Mouse (Mus musculus) gastrocnemius, postnatal 25 days (tissue): ENCODE measurements around the gene Ppp1r27. TPM values are rescaled to one million over a fixed set of nuclear protein-coding genes. Genes with fewer than 3 reads are reported as not detected.
A peak's percentile ranks its signal among the peaks of the same experiment; 100 is the strongest.
"Not testable (repeated sequence)": the region's sequence is repeated elsewhere in the genome, so short reads cannot be mapped to it uniquely, and the experiment has no call there.

Source experiments
- DNase-seq: peaks from one replicate; pipeline ENCODE4 v3.0.0; 2022
- total RNA-seq, 2 experiments: library from RNA; stranded (reverse); gene quantifications; 1 replicate in 1 of 2; 2 replicates in 1 of 2; pipeline ENCODE4 v1.2.3; 2021

Ppp1r27 gene
- total RNA-seq, 2 experiments from 2014 or later, result 92.3 to 377 TPM

DNA sequence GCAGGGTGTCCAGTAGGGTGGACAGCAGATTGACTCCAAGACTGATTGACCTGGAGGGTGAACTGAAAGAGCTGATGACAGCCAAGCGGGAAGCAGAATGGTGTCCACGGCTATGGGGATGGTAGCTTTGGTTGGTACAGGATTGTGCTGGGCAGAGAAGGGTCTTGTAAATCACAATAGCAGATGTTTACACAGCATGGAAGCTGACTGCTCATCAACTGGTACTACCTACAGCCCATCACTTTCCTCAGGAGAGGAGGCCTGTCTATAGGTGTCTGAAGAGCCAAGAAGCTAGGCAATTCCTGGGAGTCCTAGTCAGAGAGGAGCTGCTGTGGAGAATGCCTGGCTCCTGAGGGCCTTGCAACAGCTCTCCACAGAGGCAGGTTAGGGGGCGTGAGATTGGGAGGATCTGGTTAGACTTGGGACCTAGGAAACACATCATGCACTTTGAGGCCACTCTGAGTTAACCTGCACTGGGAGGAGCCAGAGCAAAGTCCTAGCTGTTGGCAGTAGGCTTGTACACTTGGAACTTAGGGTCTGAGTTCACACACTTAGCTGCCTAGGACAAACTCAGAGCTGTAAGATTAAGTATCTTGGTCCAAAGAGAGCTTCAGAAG is 25.5 kb upstream of the Ppp1r27 start:
- DNase-seq, result no peak

DNA sequence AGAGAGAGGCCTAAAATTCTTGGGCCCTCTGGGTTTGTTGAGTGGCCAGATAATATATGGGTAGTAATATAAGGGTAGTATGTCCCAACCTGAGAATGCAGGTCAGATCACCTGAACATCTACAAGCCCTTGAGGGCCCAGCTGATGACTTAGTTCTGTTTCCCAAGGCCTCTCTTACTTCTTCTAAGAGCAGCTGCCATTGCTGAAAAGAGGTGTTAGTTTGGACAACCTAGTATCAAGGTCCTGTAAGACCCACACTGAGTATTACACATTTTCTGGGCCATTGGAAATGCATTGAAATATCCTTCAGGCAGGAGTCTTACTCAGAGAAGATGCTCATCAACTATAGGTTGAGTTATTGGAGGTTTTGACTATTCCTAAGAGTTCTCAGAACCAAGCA is 25.0 kb upstream of the Ppp1r27 start:
- no peak for DNase-seq

DNA sequence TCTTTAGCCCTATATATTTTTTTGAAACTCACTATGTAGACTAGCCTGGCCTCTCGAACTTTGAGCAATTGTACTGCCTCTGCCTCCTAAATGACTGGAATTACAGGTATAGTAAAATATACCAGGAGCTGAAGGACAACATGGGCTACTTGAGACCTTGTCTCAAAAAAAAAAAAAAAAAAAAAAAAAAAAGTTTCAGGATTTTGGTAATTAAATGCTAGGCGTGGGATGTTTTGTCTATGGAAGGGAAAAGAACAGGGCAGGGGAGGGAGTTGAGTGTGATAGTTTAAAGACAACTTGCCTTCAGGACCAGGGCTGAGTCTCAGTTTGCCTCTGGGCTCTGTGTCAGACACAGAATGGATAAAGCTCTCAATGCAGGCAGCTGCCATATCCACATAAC is 24.1 kb upstream of the Ppp1r27 start:
- DNase-seq, result no peak

DNA sequence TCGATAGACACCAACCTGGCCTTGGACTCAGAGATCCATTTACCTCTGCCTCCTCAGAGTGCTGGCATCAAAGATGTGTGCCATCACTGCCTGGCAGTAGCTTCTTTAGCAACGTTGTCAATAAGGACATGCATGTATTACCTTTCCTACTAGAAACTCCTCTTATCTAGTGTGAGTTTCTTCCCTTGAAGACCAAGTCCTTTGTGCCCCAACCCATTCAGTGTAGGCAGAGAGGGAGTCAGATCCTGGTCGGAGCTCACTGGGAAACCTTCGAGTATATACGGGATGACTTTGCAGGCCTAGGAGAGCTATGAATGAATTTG is 23.3 kb upstream of the Ppp1r27 start:
- DNase-seq, result no peak

DNA sequence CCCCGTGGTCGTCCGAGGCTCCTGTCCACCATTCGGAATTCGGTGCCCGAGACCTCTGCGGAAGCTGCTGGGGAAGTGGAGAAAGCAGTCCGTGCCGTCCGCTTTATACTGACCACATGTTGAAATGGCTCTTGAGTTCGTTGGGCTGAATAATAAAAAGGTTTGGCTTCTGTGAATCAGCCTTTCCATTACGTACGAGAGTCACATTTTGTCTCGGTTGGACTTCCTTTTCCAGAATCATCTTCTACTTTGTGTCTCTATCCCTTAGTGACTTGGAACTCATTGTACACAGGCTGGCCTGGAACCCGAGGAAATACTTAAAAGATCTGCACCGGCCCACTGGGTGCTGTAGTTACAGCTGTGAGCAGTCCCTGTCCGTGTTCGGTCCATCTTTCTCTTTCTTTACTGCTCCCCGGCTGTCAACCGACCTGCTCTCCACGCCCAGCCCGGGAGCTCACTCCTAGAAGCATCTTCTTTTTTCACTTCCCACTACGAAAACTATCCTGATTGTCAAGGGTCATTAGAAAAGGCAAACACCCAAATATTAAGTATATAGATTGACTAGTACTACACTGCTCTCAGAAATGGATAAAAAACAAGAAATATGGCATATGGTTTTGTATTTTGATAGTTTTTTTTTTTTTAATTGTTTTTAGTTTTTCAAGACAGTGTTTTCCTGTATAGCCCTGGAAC is 22.8 kb upstream of the Ppp1r27 start:
- DNase-seq, result no peak

DNA sequence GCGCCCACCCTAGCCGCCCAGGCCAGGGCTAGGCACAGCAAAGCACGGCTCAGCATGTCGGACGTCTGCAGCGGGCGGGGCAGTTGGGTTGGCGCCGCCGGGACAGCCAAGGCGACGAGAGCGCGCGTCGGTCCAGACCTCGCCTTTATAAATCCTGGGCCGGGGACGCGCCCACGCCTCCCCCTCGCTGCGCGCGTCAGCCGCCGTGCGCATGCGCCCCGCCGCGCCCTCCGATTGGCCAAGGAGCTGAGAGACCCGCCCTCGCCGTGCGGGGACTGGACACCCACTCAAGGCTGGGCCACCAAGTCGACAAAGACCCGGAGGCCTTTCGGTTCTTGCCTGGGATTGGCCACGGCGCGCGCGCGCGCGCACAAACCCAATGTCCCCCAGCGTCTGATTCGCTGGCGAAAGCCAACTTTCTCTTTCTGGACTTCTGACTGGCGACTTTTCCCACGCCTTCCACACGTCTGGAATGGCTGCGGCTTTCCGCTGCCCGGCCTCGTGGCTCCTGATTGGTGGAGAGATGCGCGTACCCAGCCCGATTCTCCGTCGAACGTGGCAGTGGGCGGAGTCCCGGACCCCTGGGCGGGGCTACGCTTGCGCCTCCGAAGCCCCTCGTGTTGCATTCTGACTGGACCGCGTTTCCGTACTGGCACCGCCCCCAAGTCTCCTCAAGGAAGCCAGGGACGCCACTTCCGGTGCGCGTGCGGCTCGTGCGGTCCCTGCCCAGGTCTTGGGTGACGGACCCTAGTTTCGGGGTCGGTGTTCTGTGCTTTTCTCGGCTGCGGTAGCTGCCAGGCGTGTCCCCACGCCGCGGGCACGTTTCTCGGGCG is 22.0 kb upstream of the Ppp1r27 start, which contains the start of gene P4hb:
Gene P4hb (minus strand): TSS at position 502 of the 833 bp plus-strand sequence.
- DNase-seq, result peak; percentile 100

DNA sequence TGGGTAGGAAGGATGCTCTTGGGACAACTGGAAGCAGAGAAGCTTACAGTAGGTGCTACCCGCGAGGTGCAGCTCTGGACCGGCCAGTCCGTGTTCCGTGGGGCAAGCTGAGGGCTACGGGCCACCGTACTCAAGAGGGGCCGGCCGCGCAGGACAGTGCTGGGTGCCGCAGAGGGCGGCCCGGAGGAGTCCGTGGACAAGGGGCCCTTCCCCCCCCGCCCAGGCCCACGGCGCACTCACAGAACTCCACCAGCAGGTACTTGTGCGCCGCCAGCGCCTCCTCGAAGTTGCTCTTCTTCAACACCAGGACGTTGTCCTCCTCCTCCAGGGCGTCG is 21.5 kb upstream of the Ppp1r27 start:
- no peak for DNase-seq

DNA sequence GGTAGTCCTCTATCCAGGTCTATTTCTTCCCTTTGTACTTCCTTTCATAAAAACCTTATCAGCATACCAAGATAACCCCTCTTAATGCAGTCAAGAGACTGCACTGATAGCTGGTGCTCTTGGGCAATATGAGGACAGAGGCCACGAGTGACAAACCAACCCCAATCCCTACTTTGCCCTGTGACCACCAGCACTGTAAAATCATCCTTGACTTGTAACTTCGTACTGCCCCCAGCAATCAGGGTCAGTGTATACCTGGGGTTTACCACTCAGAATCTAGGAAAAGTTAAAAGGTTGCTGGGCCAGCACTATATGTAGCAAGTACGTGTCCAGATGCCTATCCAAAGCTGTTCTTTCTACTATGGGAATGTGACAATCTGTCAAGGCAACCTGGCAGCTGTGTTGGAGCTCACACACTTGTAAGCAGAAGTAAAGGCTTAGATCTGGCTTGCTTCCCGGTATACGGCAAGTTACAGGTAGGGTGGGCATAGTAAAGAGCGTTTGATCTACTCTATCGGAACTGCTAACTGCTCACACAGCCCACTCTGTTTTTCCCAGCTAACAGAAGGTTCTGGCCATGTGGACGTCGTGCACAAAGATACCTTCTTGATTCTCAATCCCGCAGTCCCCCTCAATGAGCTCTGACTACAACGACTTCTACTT is 21.0 kb upstream of the Ppp1r27 start:
- DNase-seq, result no peak

DNA sequence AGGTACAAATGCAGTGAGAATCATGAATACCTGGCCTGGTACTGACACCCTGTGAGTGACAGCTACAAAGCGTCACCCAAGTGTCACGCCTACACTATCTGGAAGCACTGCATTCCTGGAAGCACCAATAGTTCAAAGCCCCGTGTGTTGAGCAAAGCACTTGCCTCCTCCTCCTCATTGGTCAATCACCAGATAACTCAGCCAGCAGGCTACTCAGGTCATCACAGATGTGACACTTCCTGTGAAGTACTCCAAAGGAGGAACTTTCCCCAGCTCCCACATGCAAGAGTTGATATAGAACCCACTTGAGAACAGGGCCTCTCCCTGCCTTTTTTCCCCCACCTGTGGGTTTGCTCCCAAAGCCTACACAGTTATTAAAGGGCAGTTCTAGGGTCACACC is 20.2 kb upstream of the Ppp1r27 start:
- DNase-seq, result no peak

DNA sequence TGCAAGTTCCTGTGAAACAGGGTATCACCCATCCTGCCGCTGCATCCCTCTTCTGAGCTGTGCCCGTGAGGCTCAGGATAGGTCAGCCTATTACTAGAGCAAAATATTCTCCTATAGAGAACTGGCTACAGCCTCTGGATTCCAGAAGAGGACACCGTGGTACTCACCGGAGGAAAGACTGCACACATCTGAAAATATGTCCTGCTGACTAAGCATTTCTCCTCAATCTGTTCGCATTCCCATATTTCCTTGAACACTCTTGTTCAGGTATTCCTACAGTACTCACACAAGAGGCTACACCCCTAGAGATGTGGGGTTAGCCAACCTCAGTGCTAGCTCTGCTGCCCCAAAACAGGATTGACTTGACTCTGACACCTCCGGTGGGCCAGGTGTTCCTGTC is 17.4 kb upstream of the Ppp1r27 start:
- no peak for DNase-seq

DNA sequence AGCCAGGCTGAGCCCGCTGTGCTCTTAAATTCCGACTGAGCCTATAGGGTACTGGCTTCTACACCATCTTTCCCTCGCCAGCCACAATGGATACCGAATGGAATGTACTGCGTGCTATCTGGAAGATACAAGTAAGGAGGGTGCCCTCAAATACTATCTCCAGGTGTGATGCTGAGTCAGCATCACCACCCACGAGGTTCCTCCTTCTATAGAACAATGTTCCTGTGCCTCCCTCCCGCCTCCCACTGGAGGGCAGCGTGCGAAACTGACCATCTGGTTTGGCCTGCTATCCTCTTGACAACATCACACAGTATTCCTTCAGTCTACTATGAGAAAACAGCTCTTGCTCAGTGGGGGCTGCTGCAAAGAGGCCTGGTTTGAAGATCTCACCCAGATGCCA is 14.2 kb upstream of the Ppp1r27 start:
- DNase-seq, result no peak

DNA sequence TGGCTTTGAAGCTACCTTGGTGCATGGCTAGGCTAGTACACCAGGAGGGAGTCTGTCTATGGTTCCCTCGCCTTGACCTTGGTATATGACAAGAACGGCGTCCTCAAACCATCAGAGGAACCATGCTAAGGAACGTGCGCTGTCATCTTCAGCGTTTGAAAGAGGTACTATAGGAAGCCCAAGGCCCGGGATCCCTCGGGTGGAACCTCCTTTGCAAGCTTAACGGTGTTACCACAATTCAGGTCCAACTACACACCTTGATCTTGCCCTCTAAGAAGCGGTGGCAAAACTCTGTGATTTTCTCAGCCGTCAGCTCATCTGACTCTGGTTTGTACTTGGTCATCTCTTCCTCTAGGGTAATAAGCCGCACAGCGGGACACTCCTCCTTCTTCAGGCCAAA is 12.0 kb upstream of the Ppp1r27 start:
- no peak for DNase-seq

DNA sequence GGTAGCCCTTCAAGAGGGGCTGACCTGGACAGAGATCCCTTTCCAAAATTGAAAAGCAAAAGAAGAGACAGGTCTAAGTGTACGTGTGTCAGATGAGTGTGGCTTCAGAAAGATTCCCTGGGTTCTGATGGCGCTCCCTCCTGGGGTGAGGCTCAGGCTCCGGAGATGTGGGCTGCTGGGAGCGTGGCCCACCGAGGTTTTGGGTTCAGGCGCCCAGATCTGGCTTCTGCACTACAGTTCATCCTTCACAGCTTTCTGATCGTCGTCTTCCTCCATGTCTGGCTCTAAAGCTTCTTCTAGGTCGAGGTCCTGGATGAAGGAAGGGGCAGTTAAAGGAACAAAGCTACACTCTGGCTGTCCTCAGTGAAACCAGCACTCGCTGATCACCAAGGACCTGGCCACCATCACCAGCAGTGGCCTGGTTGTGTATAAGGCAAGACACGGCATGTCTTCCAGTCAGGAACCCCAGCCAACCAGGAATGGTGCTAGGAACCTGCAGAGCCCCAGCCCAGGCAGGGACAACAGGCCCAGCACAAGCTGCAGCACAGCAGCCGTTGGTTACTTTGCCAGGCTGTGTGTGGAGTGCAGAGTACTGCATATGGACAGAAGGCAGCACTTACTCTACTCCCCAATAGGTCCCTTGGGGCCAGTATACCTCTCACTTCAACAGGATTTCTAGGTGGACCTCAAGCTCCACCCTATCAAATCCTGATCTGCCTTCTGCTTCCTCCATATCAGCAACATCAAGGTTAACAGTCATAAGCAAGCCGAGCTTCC is 10.2 kb upstream of the Ppp1r27 start:
- no peak for DNase-seq

DNA sequence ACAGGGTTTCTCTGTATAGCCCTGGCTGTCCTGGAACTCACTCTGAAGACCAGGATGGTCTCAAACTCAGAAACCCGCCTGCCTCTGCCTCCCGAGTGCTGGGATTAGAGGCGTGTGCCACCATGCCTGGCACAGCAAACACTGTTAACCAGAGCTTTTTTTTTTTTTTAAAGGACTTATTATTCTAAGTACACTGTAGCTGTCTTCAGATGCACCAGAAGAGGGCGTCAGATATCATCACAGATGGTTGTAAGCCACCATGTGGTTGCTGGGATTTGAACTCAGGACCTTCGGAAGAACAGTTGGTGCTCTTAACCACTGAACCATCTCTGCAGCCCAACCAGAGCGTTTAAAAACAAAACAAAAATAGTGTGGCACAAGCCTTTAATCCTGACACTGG is 7.9 kb upstream of the Ppp1r27 start:
- not testable (repeated sequence) for DNase-seq

DNA sequence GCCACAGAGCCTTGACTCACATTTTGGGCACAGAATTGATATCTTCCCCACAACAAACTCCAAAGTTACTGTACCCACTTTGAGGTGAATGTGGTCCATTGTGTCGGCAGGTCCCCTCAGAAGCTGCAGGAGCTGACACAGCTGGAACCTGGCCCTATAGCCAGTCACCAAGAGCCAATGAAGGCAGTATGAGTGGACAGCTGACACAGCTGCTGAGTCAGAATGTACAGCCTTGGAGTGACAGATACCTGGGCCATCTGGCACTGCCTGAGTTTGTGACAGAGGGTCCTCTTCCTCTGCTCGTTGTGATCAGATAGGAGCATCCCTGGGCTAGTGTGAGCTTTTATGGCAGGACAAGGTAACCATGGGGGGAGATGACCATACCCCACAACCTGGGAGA is 4.3 kb upstream of the Ppp1r27 start:
- DNase-seq, result no peak

DNA sequence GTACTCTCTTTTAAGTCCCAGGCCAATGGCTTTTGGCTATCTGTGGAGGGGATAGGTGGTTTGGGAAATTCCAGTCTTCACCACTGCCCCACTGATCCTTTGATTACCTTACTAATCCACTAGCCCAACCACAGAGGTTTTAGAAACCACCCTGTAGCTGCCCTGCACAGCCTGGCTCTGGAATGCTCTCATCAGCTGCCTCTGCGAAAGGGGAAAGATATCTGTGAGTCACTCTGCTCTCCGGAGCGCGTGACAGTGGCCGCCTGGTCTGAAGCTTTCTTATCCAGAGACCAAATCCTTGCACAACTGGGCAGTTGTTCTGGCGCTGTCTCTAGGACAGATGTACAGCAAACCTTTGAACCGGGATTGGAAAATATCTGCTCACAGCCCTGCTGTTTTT is 3.9 kb upstream of the Ppp1r27 start:
- no peak for DNase-seq

DNA sequence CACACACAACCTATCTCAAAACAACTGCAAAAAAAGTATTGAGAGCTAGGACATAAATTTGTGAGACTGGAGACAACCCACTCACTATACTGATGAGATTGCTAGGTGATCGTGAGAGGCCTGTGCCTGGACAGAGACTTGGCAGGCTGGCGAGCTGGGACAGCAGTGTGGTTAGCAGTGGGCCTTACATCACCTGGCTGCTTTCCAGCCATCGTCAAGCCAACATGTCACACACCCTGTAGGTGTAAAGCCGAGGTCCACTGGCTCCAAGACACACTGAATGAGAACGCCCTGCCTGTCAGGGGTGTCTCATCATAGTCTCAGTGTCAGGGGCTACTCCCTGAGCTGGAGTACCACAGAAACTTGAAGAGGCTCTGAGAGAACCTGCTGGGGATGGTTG is 1.8 kb upstream of the Ppp1r27 start:
- no peak for DNase-seq

DNA sequence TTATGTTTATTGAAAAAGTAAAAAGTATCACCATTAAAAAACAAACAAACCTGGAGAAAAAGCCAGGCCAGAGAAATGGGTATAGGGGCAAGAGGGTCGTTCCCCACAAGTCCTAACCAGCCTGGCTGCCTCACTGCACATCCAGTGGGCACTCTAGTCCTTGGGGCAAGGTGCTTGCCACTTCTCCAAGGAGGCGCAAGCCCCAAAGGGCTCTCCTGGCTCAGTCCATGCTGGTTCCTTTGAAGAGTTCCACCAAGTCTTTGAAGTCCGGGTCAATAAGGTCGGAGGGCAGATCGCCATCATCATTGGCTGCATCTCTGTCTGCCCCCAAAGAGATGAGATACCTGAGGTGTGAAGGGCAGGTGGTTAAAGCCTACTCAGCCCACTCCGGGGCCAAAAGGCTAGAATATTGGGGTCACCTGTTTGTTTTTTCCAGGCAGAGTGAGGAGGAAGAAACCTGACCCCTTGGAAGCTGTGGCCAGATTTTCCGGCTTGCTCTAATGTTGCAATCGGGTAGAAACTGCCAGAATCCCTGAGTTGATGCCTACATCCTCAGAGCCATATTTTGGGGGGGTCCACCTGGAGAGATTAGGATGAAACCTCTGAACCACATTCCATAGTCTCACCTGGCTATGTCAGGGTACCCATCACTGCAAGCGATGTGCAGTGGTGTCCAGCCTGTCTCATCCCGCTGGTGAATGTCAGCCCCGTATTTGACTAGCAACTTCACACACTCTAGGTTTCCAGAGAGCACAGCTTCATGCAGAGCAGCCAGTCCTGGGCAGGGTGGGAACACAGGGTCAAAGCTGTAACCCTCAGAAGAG is 734 bp downstream of the Ppp1r27 start:
- DNase-seq, result peak; percentile 33

DNA sequence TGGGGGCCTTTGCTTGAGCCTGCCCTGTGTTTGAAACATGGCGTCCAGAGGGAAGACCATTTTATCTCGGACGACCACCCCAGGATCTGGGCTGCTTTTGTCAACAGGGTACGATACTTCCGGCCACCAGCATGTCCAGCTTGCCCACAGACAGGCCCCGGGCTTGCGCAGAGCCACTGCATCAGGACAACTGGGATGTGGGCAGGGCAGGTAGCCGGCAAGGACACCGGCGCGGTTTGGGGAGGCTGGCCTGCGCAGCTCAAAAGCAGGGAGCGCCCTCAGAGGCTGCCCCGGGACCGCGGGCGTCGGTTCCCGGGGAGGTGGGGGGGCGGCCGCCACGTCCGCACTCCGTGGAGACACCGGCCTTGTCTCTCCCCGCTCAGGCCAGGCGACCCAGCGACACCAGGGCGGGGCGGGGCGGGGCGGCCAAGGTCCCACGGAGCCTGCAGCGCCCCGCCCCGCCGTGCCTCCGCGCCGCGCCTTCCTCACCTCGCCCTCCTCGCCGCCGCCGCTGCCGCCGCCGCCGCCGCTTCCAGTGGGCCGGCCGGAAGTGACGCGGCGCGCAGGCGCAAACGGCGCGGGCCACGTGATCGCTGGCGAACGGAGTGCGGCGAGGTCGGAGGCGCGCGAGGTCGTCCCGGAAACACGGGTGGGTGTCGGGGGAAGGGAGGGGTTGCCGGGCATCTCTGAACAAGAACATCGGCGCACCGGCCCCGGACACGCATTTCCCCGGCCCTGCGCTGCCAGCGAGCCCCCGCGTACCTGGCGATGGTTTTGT is 1.6 kb downstream of the Ppp1r27 start, which contains the start of gene Mcrip1:
Gene Mcrip1 (minus strand): TSS at position 560 of the 778 bp plus-strand sequence.
- DNase-seq, result peak; percentile 94

DNA sequence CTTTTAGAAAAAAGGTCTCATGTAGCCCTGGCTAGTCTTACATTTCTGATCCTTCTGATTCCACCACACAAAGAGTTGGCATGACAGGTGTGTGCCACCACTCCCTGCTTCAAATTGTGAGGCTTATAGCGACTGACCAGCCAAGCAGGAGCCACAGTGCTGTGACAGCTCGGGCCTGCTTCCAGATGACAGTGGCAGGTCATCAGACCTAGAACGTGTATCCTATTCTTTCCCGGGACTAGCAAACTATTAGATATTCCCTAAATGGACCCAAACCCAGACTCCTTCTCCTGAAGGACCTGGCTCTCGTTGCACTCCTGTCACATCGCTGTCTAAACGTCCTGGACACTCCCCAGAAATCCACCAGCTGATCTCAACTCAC is 2.2 kb downstream of the Ppp1r27 start:
- no peak for DNase-seq
